Mouse (Mus musculus) heart, postnatal 0 days (tissue): ENCODE results near the gene Med6. TPM values are rescaled to one million over a fixed set of nuclear protein-coding genes. Genes with fewer than 3 reads are reported as not detected.
A peak's percentile ranks its signal among the peaks of the same experiment; 100 is the strongest.

ENCODE experiments used
- ATAC-seq: fragments of 200-750 bp; cut with Nextera tagmentation; 2 replicates; pipeline ENCODE4 v1.8.0; 2017; ENCODE audit warnings: low read depth, moderate number of reproducible peaks, moderate library complexity; ENCODE audit not compliant: insufficient read depth
- DNase-seq: peaks from one replicate; pipeline ENCODE4 v3.0.0-alpha.2; 2016; ENCODE audit warnings: low spot score
- H3K27ac ChIP-seq: fragments of 300-500 bp; sonication (generic); 2 replicates; pipeline ENCODE4 v1.5.1; 2014; ENCODE audit warnings: low read depth, mild to moderate bottlenecking
- H3K27me3 ChIP-seq: fragments of 300-500 bp; sonication (generic); 2 replicates; pipeline ENCODE4 v1.6.1; 2014; ENCODE audit warnings: low read length, mixed read lengths; ENCODE audit not compliant: control insufficient read depth, insufficient read depth
- H3K36me3 ChIP-seq: fragments of 300-500 bp; sonication (generic); replicated peaks from 2 replicates; pipeline ENCODE4 v1.6.1; 2014; ENCODE audit warnings: low read length, mixed read lengths; ENCODE audit not compliant: control insufficient read depth, insufficient read depth
- H3K4me1 ChIP-seq: fragments of 300-500 bp; sonication (generic); 2 replicates; pipeline ENCODE4 v1.6.1; 2014; ENCODE audit warnings: antibody characterized with exemption; ENCODE audit not compliant: control insufficient read depth, insufficient read depth
- H3K4me2 ChIP-seq: fragments of 300-500 bp; sonication (generic); 2 replicates; pipeline ENCODE4 v1.6.1; 2014; ENCODE audit warnings: low read depth, mild to moderate bottlenecking, low read length, moderate library complexity
- H3K4me3 ChIP-seq: fragments of 300-500 bp; sonication (generic); 2 replicates; pipeline ENCODE4 v1.5.1; 2014; ENCODE audit warnings: low read depth, low read length
- H3K9ac ChIP-seq: fragments of 300-500 bp; sonication (generic); replicated peaks from 2 replicates; pipeline ENCODE4 v1.6.1; 2014; ENCODE audit warnings: low read depth, low read length, mixed read lengths
- H3K9me3 ChIP-seq: fragments of 300-500 bp; sonication (generic); replicated peaks from 2 replicates; pipeline ENCODE4 v1.6.1; 2016; ENCODE audit warnings: low read length; ENCODE audit not compliant: control insufficient read depth
- CTCF ChIP-seq: IDR thresholded peaks from 2 replicates; pipeline ENCODE4 v1.5.1; 2016; ENCODE audit warnings: antibody characterized with exemption, control low read depth, low read depth
- EP300 ChIP-seq: IDR thresholded peaks from 2 replicates; pipeline ENCODE4 v1.6.1; 2016; ENCODE audit warnings: antibody characterized with exemption, low read depth
- WGBS: fragments of 180-500 bp; shearing (Covaris S2); extraction: QIAGEN DNeasy Blood & Tissue Kit; methylation state at CpG from one replicate; pipeline ENCODE4 v1.1.7; 2014; 5-methylcytosine and 5-hydroxymethylcytosine counted together
- polyA plus RNA-seq: library from polyadenylated mRNA; unstranded; fragments of >200 nt; fragmentation: Nextera tagmentation; extraction: Ambion mirVana; gene quantifications from 2 replicates; pipeline ENCODE4 v1.2.1, GENCODE M21; 2015
- total RNA-seq: library from RNA; depleted of rRNA; stranded (reverse); fragments of >200 nt; gene quantifications from 2 replicates; pipeline ENCODE4 v1.2.3, GENCODE M21; 2014; ENCODE audit warnings: low replicate concordance

Gene Med6
- total and polyA plus RNA-seq, 2 experiments from 2014 or later: 13.5 to 31.8 TPM

- Histone ChIP-seq H3K4me3 (peak within 1 kb of the TSS; percentile 55), H3K9ac (peak within 1 kb of the TSS; percentile 35), H3K27me3 (peaks cover 59% of the 10 kb centered on the region), H3K27ac (no peak within 1 kb of the TSS), H3K4me2 (peak within 1 kb of the TSS; percentile 84), H3K9me3 (no peaks in the 10 kb centered on the region), H3K4me1 (peaks cover 8% of the 10 kb centered on the region; the same call in 1 of the 2 replicates), H3K36me3 (no peaks in the 10 kb centered on the region)
- TF ChIP-seq CTCF (no peak), EP300 (no peak)
- ATAC-seq (peak; percentile 58), DNase-seq (peak; percentile 13)
- under 1% methylated on average over 76 of the region's 82 CpGs for WGBS
Observed at GRCm38 (mm10) chr12:81630915-81631660, 36.3 kb upstream of the Med6 start, which contains the start of gene Ttc9. Ttc9 (plus strand) TSS chr12:81631249.

GRCm38 (mm10) chr12:81630520-81630914, 35.7 kb upstream of the Med6 start:
- Histone ChIP-seq H3K9me3 (no peaks in the 10 kb centered on the region), H3K4me3 (peak overlapping the region; percentile 55), H3K9ac (no peak overlapping the region; the same call in 1 of the 2 replicates), H3K4me2 (peak overlapping the region; percentile 84), H3K4me1 (peaks cover 8% of the 10 kb centered on the region; the same call in 1 of the 2 replicates), H3K27me3 (peaks cover 59% of the 10 kb centered on the region), H3K27ac (no peak overlapping the region), H3K36me3 (no peaks in the 10 kb centered on the region)
- TF ChIP-seq EP300 (no peak), CTCF (no peak)
- no peak for DNase-seq
- 2% methylated on average over 16 of the region's 16 CpGs for WGBS
- ATAC-seq: no peak

- Histone ChIP-seq H3K4me1 (peaks cover 8% of the 10 kb centered on the region; the same call in 1 of the 2 replicates), H3K27ac (no peak overlapping the region), H3K9ac (no peak overlapping the region), H3K4me3 (no peak overlapping the region), H3K9me3 (no peaks in the 10 kb centered on the region), H3K4me2 (no peak overlapping the region), H3K36me3 (no peaks in the 10 kb centered on the region), H3K27me3 (peaks cover 55% of the 10 kb centered on the region)
- 72% methylated on average over 4 of the region's 4 CpGs for WGBS
- TF ChIP-seq EP300 (no peak), CTCF (no peak)
- no peak for ATAC-seq
- no peak for DNase-seq
Observed at GRCm38 (mm10) chr12:81628091-81628490, 33.3 kb upstream of the Med6 start.

GRCm38 (mm10) chr12:81627426-81627825, 32.6 kb upstream of the Med6 start:
- no peak for ATAC-seq
- H3K9ac ChIP-seq: no peak overlapping the region
- peaks cover 8% of the 10 kb centered on the region; the same call in 1 of the 2 replicates for H3K4me1 ChIP-seq
- H3K4me3 ChIP-seq: no peak overlapping the region
- H3K36me3 ChIP-seq: no peaks in the 10 kb centered on the region
- no peak for DNase-seq
- no peak overlapping the region for H3K27ac ChIP-seq
- no peak overlapping the region for H3K4me2 ChIP-seq
- H3K9me3 ChIP-seq: no peaks in the 10 kb centered on the region
- TF ChIP-seq CTCF (no peak), EP300 (no peak)
- WGBS: 70% methylated on average over 6 of the region's 6 CpGs
- peaks cover 49% of the 10 kb centered on the region for H3K27me3 ChIP-seq

GRCm38 (mm10) chr12:81626226-81626861, 31.5 kb upstream of the Med6 start:
- no peak overlapping the region for H3K27ac ChIP-seq
- ATAC-seq: no peak
- peaks cover 4% of the 10 kb centered on the region; the same call in 1 of the 2 replicates for H3K4me1 ChIP-seq
- no peak for DNase-seq
- peaks cover 38% of the 10 kb centered on the region for H3K27me3 ChIP-seq
- H3K36me3 ChIP-seq: no peaks in the 10 kb centered on the region
- no peak for TF ChIP-seq CTCF
- no peak for TF ChIP-seq EP300
- 63% methylated on average over 12 of the region's 12 CpGs for WGBS
- no peak overlapping the region for H3K4me2 ChIP-seq
- no peaks in the 10 kb centered on the region for H3K9me3 ChIP-seq
- H3K4me3 ChIP-seq: no peak overlapping the region
- H3K9ac ChIP-seq: no peak overlapping the region
